Mouse (Mus musculus): ENCODE measurements around the gene Gm9958. TPM values are rescaled to one million over a fixed set of nuclear protein-coding genes. Genes with fewer than 3 reads are reported as not detected.

The Gm9958 gene
- 1 to 10 TPM in 1 of 2 experiments, under 1 TPM in 1; 0.57 to 1.1 TPM for total RNA-seq (2021)

GRCm38 (mm10) chr5:90367067-90367303 lies at the start of gene Gm9958:
Gm9958 (plus strand) TSS chr5:90367204.
- no peak for DNase-seq (ENCODE audit: low spot score)
- intact Hi-C loops (cut with DNase I) = loop anchor here (5.0 kb wide), 1 partner anchor 40 kb away; no protein-coding TSS in a partner anchor

DNA sequence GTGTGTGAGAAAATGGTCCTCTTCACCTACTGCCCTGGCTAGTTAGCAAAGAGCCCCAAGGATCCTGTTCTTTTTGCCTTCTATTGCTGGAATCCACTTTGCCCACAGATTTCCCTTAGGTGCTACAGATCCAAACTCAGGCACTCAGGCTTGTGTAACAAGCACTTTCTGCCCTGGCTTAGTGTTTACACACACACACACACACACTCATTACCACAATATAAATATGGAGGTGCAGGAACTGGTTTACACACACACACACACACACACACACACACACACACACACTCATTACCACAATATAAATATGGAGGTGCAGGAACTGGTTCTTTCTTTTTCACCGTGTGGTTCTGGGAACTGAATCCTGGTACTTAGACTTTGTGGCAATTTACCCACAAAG lies 35.9 kb upstream of the Gm9958 start:
- intact Hi-C loops (cut with DNase I) = no loop called here
- DNase-seq (ENCODE audit: low spot score) = no peak

- DNase-seq (ENCODE audit: low spot score) = no peak
- intact Hi-C loops (cut with DNase I) = no loop called here
Measured at GRCm38 (mm10) chr5:90332478-90332877, 34.5 kb upstream of the Gm9958 start.

DNA sequence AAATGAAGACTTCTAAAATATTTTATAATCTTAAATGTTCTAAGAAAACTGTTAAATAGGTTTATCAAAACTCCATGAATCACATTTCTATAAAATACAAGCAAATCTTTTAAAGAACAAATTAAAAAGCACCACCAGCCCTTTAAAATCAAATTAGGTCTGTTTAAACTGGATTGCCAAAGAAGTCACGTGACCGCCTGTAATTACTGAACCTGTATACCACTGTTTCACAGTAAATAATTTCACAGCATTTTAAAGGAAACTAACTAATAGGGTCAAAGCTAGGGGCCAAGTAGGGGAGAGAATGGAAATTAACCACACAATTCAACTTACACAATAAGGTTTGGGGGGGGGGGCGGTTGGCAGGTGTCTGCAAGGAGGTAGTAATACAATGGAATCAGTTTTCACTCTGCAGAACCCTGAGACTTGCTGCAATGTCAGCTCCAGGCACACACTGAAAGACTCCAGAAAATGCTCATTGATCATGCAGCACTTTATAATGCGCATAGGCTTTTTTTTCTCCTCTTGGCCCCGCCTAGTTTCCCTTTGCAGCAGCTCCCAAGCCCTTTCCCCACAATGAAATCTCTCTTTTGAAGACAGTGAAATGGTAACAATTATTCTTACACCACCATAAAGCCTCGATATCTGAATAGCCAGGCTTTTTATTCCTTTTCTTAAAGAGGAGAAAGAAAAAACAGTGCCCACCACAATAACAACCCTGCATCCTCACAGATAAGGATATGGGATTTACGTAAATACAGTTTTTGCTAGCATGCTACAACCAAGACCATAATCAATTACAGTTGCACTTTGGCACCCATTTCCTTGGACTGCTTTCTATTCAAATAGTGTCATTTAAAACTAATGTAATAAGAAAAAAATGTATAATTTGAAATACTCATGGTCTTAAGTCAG lies 28.6 kb upstream of the Gm9958 start:
- no peak for DNase-seq (ENCODE audit: low spot score)
- intact Hi-C loops (cut with DNase I) = no loop called here

- peak; percentile 47 for DNase-seq (ENCODE audit: low spot score)
Measured at GRCm38 (mm10) chr5:90339129-90339952, 27.7 kb upstream of the Gm9958 start.

DNA sequence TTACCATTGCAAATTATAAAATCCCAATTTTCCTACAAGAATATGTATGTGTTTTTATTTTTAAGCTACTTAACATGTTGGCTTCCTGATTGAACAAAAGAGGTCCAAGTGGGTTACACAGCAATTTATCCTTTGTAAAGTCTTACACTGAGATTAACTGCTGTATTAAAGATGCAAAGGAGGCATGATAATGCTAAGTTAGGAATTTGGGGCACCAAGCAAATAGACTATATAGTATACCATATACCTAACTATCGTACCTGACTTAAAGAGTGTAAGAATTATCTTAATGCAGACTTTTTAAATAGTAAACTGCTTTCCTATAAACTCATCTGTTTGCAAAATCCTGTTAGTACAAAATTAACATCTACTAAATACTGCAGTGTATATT lies 27.1 kb upstream of the Gm9958 start:
- intact Hi-C loops (cut with DNase I) = loop anchor here (5.0 kb wide), 1 partner anchor 38 kb away; no protein-coding TSS in a partner anchor
- DNase-seq (ENCODE audit: low spot score) = no peak

More at GRCm38 (mm10) chr5:90339129-90339952, 27.7 kb upstream of the Gm9958 start:
- intact Hi-C loops (cut with DNase I) = no loop called here

GRCm38 (mm10) chr5:90340847-90341246 lies 26.2 kb upstream of the Gm9958 start:
- intact Hi-C loops (cut with DNase I) = loop anchor here (5.0 kb wide), 1 partner anchor 39 kb away; no protein-coding TSS in a partner anchor
- no peak for DNase-seq (ENCODE audit: low spot score)

DNA sequence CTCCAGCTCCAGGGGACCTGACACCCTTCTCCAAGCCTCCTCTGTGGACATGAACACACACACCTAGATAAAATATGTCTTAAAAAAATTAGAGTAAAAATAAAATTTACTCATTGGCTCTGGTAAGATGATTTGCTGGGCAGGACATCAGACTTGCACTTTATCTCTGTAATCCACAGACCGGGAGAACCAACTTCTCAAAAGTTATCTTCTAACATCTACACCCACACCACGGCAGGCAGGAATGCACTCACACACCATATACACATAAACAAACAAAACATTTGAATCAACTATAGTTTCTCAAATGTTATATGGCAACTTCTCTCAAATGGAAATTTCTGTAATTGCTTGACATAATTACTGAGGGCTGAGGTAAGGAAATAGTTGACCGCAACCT lies 20.1 kb upstream of the Gm9958 start:
- intact Hi-C loops (cut with DNase I) = no loop called here
- DNase-seq (ENCODE audit: low spot score) = no peak

DNA sequence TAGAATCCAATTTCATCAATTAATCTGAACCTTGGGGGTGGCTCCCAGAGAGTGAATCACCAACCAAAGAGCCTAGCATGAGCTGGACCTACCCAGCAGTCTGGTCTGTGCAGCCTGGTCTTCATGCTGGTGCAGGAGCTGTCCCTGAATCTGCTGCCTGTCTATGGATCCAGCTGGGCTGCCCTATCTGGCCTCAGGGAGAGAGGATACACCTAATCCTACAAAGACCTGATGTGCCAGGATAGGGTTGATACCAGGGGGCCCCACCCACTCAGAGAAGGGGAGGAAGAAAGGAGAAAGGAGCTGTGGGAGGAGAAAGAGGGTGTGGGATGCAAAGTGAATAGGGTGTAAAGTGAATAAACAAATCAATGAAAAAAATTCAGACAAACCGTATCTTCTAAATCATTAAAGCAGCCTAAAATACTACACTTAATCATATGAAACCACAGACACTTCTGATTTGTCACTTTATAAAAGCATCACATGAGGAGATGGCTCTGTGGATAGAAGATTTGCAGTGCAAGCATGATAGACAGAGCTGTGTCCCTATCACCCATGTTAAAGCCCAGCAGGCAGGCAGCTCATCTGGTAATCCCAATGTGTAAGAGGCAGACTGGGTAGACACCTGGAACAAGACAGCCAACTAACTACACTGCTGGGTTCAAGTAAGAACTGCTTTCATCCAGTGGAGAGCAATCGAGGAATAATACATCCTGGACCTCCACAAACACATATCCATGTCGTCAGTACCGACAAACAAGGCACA lies 13.3 kb upstream of the Gm9958 start:
- no peak for DNase-seq (ENCODE audit: low spot score)
- intact Hi-C loops (cut with DNase I) = no loop called here

GRCm38 (mm10) chr5:90355824-90356223 lies 11.2 kb upstream of the Gm9958 start:
- intact Hi-C loops (cut with DNase I) = no loop called here
- no peak for DNase-seq (ENCODE audit: low spot score)

- DNase-seq (ENCODE audit: low spot score) = peak; percentile 25
- intact Hi-C loops (cut with DNase I) = loop anchor here (5.0 kb wide), 1 partner anchor 77 kb away; no protein-coding TSS in a partner anchor
Measured at GRCm38 (mm10) chr5:90364526-90364925, 2.5 kb upstream of the Gm9958 start.

GRCm38 (mm10) chr5:90365141-90365951 lies 1.7 kb upstream of the Gm9958 start:
- DNase-seq (ENCODE audit: low spot score) = peak; percentile 12
- intact Hi-C loops (cut with DNase I) = loop anchor here (5.0 kb wide), 1 partner anchor 38 kb away; no protein-coding TSS in a partner anchor

GRCm38 (mm10) chr5:90366121-90367066 lies 610 bp upstream of the Gm9958 start, which contains the start of gene Ankrd17:
Ankrd17 (minus strand) TSS chr5:90366577.
- peak; percentile 81 for DNase-seq (ENCODE audit: low spot score)
- intact Hi-C loops (cut with DNase I) = loop anchor here (1.0 to 5.0 kb wide), 2 partner anchors 39 to 143 kb away; no protein-coding TSS in a partner anchor

DNA sequence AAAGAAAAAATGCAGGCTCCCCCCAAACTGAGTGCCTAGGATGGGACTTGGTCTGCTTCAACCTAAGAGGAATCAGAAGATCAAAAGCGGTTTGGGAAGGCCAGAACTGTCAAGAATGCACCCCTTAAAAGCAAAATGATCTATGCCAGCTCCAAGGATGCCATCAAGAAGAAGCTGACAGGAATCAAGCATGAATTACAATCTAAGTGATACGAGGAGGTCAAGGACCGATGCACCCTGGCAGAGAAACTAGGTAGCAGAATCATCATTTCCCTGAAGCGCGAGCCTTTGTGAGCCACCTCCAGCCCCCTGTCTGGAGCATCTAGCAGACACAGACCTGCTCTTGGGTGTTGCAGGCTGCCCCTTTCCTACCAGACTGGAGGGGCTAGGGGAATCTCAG lies 3.4 kb downstream of the Gm9958 start:
- DNase-seq (ENCODE audit: low spot score) = no peak
- intact Hi-C loops (cut with DNase I) = no loop called here

GRCm38 (mm10) chr5:90373708-90374107 lies 6.7 kb downstream of the Gm9958 start:
- intact Hi-C loops (cut with DNase I) = no loop called here
- DNase-seq (ENCODE audit: low spot score) = no peak

DNA sequence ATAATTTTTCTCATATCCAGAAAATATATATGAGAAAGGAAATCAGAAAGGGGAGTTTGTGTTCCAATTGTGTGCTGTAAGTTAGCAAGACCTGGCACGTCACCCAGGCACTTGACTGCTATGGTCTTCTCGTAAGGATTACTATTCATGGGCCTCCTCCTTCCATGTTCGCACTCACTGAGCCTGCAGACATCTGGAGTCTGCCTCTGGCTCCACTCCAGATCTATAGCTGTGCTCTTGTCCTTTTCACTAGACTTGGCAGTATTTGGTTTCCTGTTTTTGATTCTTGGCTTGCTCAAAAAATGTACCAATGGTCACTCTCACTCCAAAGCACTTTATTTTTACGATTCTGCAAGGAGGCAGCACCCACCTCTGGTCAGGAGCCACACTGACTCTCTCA lies 14.5 kb downstream of the Gm9958 start:
- intact Hi-C loops (cut with DNase I) = no loop called here
- no peak for DNase-seq (ENCODE audit: low spot score)

DNA sequence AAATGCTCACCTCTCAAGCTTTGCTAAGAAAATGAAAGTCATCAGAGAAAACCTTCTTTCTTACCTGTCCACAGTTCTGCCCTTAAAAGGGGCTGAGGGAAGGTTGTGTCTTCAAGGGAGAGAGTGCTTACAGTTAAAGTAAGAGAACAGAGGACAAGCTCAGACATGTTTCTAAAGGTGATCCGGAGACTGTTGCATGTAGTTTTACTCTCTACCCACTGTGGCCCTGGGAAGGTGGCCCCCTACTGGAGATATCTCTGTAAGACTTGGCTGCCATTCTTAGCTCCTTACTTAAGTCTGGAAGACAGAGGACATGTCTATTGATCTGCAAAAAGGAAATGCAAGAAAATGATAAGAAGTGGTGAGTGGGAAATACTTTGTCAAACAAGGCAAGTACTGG lies 16.1 kb downstream of the Gm9958 start:
- intact Hi-C loops (cut with DNase I) = no loop called here
- no peak for DNase-seq (ENCODE audit: low spot score)

DNA sequence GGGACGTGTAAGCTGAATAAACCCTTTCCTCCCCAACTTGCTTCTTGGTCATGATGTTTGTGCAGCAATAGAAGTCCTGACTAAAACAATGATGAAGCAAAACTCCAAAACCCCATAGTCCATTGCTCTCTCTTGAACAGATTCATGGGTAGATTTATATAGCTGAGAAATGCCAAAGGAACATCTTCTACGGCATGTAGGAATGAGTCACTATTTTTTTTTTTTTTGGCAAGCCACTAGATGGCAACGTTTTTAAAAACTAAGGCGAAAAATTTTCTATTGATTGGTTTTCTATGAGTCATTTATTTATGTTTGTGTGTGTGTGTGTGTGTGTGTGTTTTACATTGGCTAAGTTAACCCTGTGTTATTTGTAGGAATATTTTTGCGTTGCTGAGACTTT lies 26.8 kb downstream of the Gm9958 start:
- no peak for DNase-seq (ENCODE audit: low spot score)
- intact Hi-C loops (cut with DNase I) = no loop called here
